Mouse (Mus musculus) heart, adult 2 months (tissue): ENCODE results near the gene Abcg4. TPM values are rescaled to one million over a fixed set of nuclear protein-coding genes. Genes with fewer than 3 reads are reported as not detected.

Source experiments
- DNase-seq, 2 experiments: peaks; one replicate each; pipeline ENCODE4 v3.0.0; 2021
- H3K27ac ChIP-seq: fragments of 200-600 bp; 2 replicates; pipeline ENCODE4 v1.8.1; 2022
- H3K27me3 ChIP-seq: fragments of 200-500 bp; 2 replicates; pipeline ENCODE4 v1.6.1; 2012; ENCODE audit warnings: mild to moderate bottlenecking, low read length, inconsistent platforms, mixed read lengths; ENCODE audit not compliant: control insufficient read depth, insufficient read depth
- H3K36me3 ChIP-seq: fragments of 200-500 bp; 2 replicates; pipeline ENCODE4 v1.6.1; 2012; ENCODE audit warnings: low read length, inconsistent platforms; ENCODE audit not compliant: control insufficient read depth, insufficient read depth
- H3K4me1 ChIP-seq: fragments of 200-500 bp; 2 replicates; pipeline ENCODE4 v1.6.1; 2011; ENCODE audit warnings: low read length; ENCODE audit not compliant: control insufficient read depth, insufficient read depth
- H3K4me3 ChIP-seq: fragments of 200-600 bp; 2 replicates; pipeline ENCODE4 v1.8.1; 2022
- H3K79me2 ChIP-seq: fragments of 200-500 bp; replicated peaks from 2 replicates; pipeline ENCODE4 v1.6.1; 2012; ENCODE audit warnings: mild to moderate bottlenecking, inconsistent platforms, low read length, moderate library complexity, mixed read lengths; ENCODE audit not compliant: control insufficient read depth, insufficient read depth
- H3K9ac ChIP-seq: fragments of 200-500 bp; 2 replicates; pipeline ENCODE4 v1.6.1; 2012; ENCODE audit warnings: low read depth, mild to moderate bottlenecking, control low read depth, inconsistent platforms, low read length, mixed read lengths
- CTCF ChIP-seq: fragments of 200-600 bp; IDR thresholded peaks from 2 replicates; pipeline ENCODE4 v1.8.1; 2022; ENCODE audit warnings: antibody characterized with exemption, mild to moderate bottlenecking, moderate library complexity
- EP300 ChIP-seq: fragments of 200-500 bp; IDR thresholded peaks from 2 replicates; pipeline ENCODE4 v1.6.1; 2011; ENCODE audit warnings: low read depth, low read length, control low read depth; ENCODE audit not compliant: insufficient read depth
- POLR2A ChIP-seq: fragments of 200-500 bp; IDR thresholded peaks from 2 replicates; pipeline ENCODE4 v1.6.1; 2011; ENCODE audit warnings: mild to moderate bottlenecking, low read depth, low read length, control low read depth; ENCODE audit not compliant: insufficient read depth
- WGBS: fragments of 180-500 bp; shearing (Covaris S2); methylation state at CpG from one replicate; pipeline ENCODE4 v1.1.7; 2018; 5-methylcytosine and 5-hydroxymethylcytosine counted together
- intact Hi-C: fragments of 180-260 bp; cut with DNase I; formaldehyde crosslinking; loops from one replicate; pipeline ENCODE4 v1.15.1; 2025
- microRNA-seq, 2 experiments: library from miRNA; unstranded; fragments of <30 nt; microRNA quantifications; one replicate each; pipeline ENCODE4 v1.2.0; 2021
- polyA plus RNA-seq: library from polyadenylated mRNA; depleted of rRNA; stranded (reverse); fragments of >200 nt; gene quantifications from 2 replicates; pipeline ENCODE4 v1.2.3, GENCODE M21; 2012; rRNA removed
- total RNA-seq, 2 experiments: library from RNA; stranded (reverse); gene quantifications; 2 replicates each; pipeline ENCODE4 v1.2.3; 2021

The Abcg4 gene
- total and polyA plus RNA-seq, 3 experiments = 0.42 to 2.1 (median 0.75) TPM

DNA sequence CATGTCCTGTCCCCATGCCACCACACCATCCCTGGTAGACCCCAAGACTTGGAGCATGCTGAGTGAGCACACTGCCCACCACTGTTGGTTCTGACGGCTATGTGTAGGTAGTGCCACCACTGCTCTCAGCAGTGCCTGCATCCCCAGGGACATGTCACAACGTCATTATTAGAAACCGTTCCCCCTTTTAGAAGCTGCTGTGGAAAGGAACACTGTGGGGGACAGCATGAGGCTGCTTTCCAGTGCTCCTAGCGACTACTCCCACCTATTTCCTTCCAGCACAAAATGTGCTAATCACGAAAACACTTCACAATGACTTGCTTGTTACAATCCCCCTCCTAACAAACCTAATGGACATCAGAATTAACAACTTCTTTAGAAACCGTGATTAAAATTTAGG, 62.4 kb downstream of the Abcg4 start:
- H3K9ac ChIP-seq = no peak overlapping the region
- 20% methylated on average over 6 of the region's 6 CpGs for whole genome bisulfite sequencing
- H3K36me3 ChIP-seq = peaks cover 8% of the 10 kb centered on the region
- no peak for TF ChIP-seq EP300
- TF ChIP-seq CTCF = no peak
- no peak for TF ChIP-seq POLR2A
- H3K4me3 ChIP-seq = no peak overlapping the region
- H3K27me3 ChIP-seq = no peaks in the 10 kb centered on the region
- H3K4me1 ChIP-seq = peaks cover 11% of the 10 kb centered on the region
- no peak for DNase-seq
- peaks cover 9% of the 10 kb centered on the region for H3K79me2 ChIP-seq
- intact Hi-C loops = no loop called here
- peak overlapping the region; percentile 6; the same call in 1 of the 2 replicates for H3K27ac ChIP-seq

Small RNA genes within 50 kb of the gene (microRNA-seq; reads per million reads assigned to microRNA genes)
- gene Gm44335 = 0 reads per million in 2 experiments

Other genes with a start within 250 kb of the Abcg4 start
- 10 to 100 TPM in 1 of 2 experiments, 1 to 10 TPM in 1; 6.6 to 15.5 TPM for gene Thy1, start 245.2 kb downstream of the Abcg4 start, total RNA-seq
- gene Thy1, start 245.2 kb downstream of the Abcg4 start, polyA plus RNA-seq = 32.3 and 42.7 TPM in 2 replicates
- 100 to 1,000 TPM in 1 of 2 experiments, 10 to 100 TPM in 1; 75.8 to 206 TPM for gene Usp2, start 221.6 kb downstream of the Abcg4 start, total RNA-seq
- gene Usp2, start 221.6 kb downstream of the Abcg4 start, polyA plus RNA-seq = 62.8 and 73.8 TPM in 2 replicates
- under 1 TPM in 1 of 2 experiments, not detected in 1; 0.05 TPM for gene Mfrp, start 186.9 kb downstream of the Abcg4 start, total RNA-seq
- 0.04 and 0.12 TPM in 2 replicates for gene Mfrp, start 186.9 kb downstream of the Abcg4 start, polyA plus RNA-seq
- 1 to 10 TPM; 4.8 to 7.6 TPM for gene C1qtnf5, start 181.4 kb downstream of the Abcg4 start, total RNA-seq
- gene C1qtnf5, start 181.4 kb downstream of the Abcg4 start, polyA plus RNA-seq = 9.4 and 13.8 TPM in 2 replicates
- under 1 TPM; 0.21 to 0.23 TPM for gene Gm49380, start 175.1 kb downstream of the Abcg4 start, total RNA-seq
- not detected in 2 replicates for gene Gm49380, start 175.1 kb downstream of the Abcg4 start, polyA plus RNA-seq
- gene Rnf26, start 175.1 kb downstream of the Abcg4 start, total RNA-seq = 1 to 10 TPM; 6.5 to 6.7 TPM
- gene Rnf26, start 175.1 kb downstream of the Abcg4 start, polyA plus RNA-seq = 7.3 and 10.4 TPM in 2 replicates
- gene Mcam, start 154.1 kb downstream of the Abcg4 start, total RNA-seq = 10 to 100 TPM; 31.6 to 32.5 TPM
- 49.8 and 70.9 TPM in 2 replicates for gene Mcam, start 154.1 kb downstream of the Abcg4 start, polyA plus RNA-seq
- gene Cbl, start 54.6 kb downstream of the Abcg4 start, total RNA-seq = 10 to 100 TPM; 17.8 to 18.7 TPM
- 5.0 and 11.8 TPM in 2 replicates for gene Cbl, start 54.6 kb downstream of the Abcg4 start, polyA plus RNA-seq
- gene Ccdc153, start 47.9 kb downstream of the Abcg4 start, total RNA-seq = not detected
- gene Ccdc153, start 47.9 kb downstream of the Abcg4 start, polyA plus RNA-seq = 1.6 TPM in 1 of 2 replicates, not detected in the other
- gene Pdzd3, start 37.1 kb downstream of the Abcg4 start, total RNA-seq = 1 to 10 TPM; 3.4 to 4.2 TPM
- gene Pdzd3, start 37.1 kb downstream of the Abcg4 start, polyA plus RNA-seq = 1.7 and 3.3 TPM in 2 replicates
- 10 to 100 TPM; 20.3 to 21.7 TPM for gene Nlrx1, start 20.0 kb downstream of the Abcg4 start, total RNA-seq
- gene Nlrx1, start 20.0 kb downstream of the Abcg4 start, polyA plus RNA-seq = 16.1 and 19.0 TPM in 2 replicates
- 10 to 100 TPM in 1 of 2 experiments, 1 to 10 TPM in 1; 6.9 to 10.2 TPM for gene Hinfp, start 17.1 kb upstream of the Abcg4 start, total RNA-seq
- gene Hinfp, start 17.1 kb upstream of the Abcg4 start, polyA plus RNA-seq = 12.6 and 16.0 TPM in 2 replicates
- gene C2cd2l, start 31.7 kb upstream of the Abcg4 start, total RNA-seq = 10 to 100 TPM; 14.4 to 15.7 TPM
- 20.4 and 29.9 TPM in 2 replicates for gene C2cd2l, start 31.7 kb upstream of the Abcg4 start, polyA plus RNA-seq
- gene Dpagt1, start 37.4 kb upstream of the Abcg4 start, total RNA-seq = 10 to 100 TPM; 18.9 to 20.6 TPM
- 34.3 and 51.3 TPM in 2 replicates for gene Dpagt1, start 37.4 kb upstream of the Abcg4 start, polyA plus RNA-seq
- gene H2afx, start 46.1 kb upstream of the Abcg4 start, total RNA-seq = 10 to 100 TPM; 12.8 TPM
- gene H2afx, start 46.1 kb upstream of the Abcg4 start, polyA plus RNA-seq = 12.7 and 14.2 TPM in 2 replicates
- 10 to 100 TPM; 39.8 to 49.3 TPM for gene Hmbs, start 55.6 kb upstream of the Abcg4 start, total RNA-seq
- 37.8 and 51.3 TPM in 2 replicates for gene Hmbs, start 55.6 kb upstream of the Abcg4 start, polyA plus RNA-seq
- 10 to 100 TPM; 13.9 to 15.3 TPM for gene Vps11, start 73.1 kb upstream of the Abcg4 start, total RNA-seq
- gene Vps11, start 73.1 kb upstream of the Abcg4 start, polyA plus RNA-seq = 15.5 and 17.9 TPM in 2 replicates
- 10 to 100 TPM; 73.9 to 79.6 TPM for gene Hyou1, start 90.9 kb upstream of the Abcg4 start, total RNA-seq
- 23.1 and 41.1 TPM in 2 replicates for gene Hyou1, start 90.9 kb upstream of the Abcg4 start, polyA plus RNA-seq
- gene Slc37a4, start 108.2 kb upstream of the Abcg4 start, total RNA-seq = 10 to 100 TPM; 20.9 to 24.8 TPM
- 38.9 and 62.9 TPM in 2 replicates for gene Slc37a4, start 108.2 kb upstream of the Abcg4 start, polyA plus RNA-seq
- gene Rps25, start 118.5 kb upstream of the Abcg4 start, total RNA-seq = 100 to 1,000 TPM; 735 to 889 TPM
- gene Rps25, start 118.5 kb upstream of the Abcg4 start, polyA plus RNA-seq = 162 and 268 TPM in 2 replicates
- 10 to 100 TPM; 34.9 to 36.2 TPM for gene Trappc4, start 119.0 kb upstream of the Abcg4 start, total RNA-seq
- 28.2 and 39.9 TPM in 2 replicates for gene Trappc4, start 119.0 kb upstream of the Abcg4 start, polyA plus RNA-seq
- 1 to 10 TPM; 5.5 to 5.7 TPM for gene Ccdc84, start 130.0 kb upstream of the Abcg4 start, total RNA-seq
- gene Ccdc84, start 130.0 kb upstream of the Abcg4 start, polyA plus RNA-seq = 10.5 and 18.1 TPM in 2 replicates
- not detected for gene Foxr1, start 152.5 kb upstream of the Abcg4 start, total RNA-seq
- gene Foxr1, start 152.5 kb upstream of the Abcg4 start, polyA plus RNA-seq = not detected in 2 replicates
- not detected for gene Upk2, start 166.4 kb upstream of the Abcg4 start, total RNA-seq
- 0.47 and 0.53 TPM in 2 replicates for gene Upk2, start 166.4 kb upstream of the Abcg4 start, polyA plus RNA-seq
- gene Bcl9l, start 194.2 kb upstream of the Abcg4 start, total RNA-seq = 10 to 100 TPM; 44.5 to 58.7 TPM
- gene Bcl9l, start 194.2 kb upstream of the Abcg4 start, polyA plus RNA-seq = 15.3 and 21.5 TPM in 2 replicates